Mouse (Mus musculus) urinary bladder, adult 2 months (tissue): ENCODE measurements around the gene Gm20696. TPM values are rescaled to one million over a fixed set of nuclear protein-coding genes. Genes with fewer than 3 reads are reported as not detected.

Source experiments
- DNase-seq: peaks from one replicate; pipeline ENCODE4 v3.0.0; 2022; ENCODE audit warnings: low spot score
- polyA plus RNA-seq: library from polyadenylated mRNA; depleted of rRNA; stranded (reverse); fragments of >200 nt; gene quantifications from 2 replicates; pipeline ENCODE4 v1.2.3, GENCODE M21; 2012

Gm20696 gene
- polyA plus RNA-seq, 1 experiment = 1.2 TPM

DNA sequence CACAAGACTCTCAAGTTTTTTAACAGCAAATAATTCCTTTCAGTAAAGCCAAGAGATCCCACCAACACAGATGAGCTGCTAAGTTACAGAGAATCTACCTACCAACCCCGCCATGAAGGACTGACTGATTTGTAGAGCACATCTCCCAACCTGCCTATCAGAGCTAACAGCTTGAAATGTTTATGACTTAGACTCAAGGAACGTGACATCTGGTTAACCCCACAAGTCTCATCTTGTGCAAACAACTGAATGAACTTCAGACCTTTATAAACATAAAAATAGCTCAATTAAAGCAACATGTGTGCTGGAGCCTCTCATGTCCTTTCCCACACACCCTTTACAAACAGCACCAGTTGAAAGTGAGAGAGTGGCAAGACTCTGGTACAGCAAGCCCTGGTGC, 338.0 kb downstream of the Gm20696 start:
- DNase-seq = no peak

DNA sequence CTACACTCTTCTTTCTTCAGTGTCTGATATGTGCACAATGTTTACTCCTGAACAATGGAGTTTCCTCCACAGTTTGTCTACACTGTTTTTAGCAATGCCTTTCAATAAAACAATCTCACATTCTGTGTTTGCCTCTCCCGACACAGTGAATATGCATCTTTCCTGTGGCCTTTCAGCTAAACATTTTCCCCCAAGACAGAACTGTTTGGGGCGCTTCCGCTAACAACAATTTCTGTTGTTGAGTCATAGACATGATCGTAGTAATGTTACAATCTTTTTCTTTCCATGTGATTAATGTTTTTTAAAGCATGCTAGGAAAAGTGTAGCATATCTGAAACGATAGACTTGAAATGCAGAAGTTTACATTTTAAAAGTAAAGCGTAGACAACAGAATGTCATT, 338.5 kb downstream of the Gm20696 start:
- DNase-seq = no peak

DNA sequence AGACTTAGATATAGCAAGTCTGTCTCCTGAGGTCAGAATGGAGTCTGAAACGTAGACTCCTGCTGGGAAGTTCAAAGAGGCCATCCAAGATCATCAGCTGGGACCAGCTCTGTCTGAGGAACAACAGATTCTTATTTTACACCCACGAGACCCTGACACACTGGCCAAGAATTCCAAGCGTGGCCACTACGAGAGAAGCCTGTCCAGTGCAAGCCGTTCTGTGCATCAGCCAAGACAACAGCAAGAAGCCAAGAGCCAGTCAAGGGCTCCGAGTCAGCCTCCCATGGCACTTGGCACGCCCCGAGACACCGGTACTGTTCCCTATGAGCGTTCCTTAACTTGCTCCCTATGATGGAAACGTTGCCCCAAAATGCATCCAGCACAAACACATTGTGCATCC, 338.9 kb downstream of the Gm20696 start:
- no peak for DNase-seq

DNA sequence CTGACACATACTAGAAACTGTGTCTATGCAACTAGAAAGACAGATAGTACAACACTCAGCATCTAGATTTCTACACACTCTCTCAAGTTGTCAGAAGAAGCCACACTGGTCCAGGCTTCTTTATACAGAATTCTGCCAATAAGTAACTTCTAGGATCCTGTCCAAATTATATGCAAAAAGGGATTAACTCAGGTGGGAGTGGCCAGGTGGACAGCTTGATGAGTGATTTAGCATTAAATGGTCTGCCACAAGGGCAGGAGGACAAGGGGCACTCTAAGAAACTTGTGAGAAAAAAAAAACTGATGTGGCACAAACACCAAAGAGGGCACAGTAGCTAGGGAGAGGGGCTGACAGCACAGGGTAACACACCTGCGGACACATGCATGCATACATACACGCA, 340.7 kb downstream of the Gm20696 start:
- DNase-seq = no peak

DNA sequence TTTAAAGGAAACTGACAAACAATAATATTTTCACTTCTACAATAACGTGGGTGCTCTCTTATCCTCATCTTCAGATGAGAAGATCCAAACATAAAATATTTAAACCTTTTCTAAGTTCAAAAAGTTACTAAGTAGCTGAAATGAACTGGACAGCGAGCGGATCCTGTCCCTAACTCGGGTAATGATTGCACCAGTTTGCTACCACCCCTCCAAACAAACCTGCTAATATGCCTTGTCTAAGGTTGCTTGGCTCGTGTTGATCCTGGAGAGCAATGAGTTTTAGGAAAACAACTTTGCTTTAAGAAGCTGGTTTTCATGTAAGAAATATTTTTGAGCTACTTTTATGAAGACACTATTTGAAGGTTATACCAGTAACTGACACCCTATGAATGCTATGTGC, 341.1 kb downstream of the Gm20696 start:
- DNase-seq = no peak

DNA sequence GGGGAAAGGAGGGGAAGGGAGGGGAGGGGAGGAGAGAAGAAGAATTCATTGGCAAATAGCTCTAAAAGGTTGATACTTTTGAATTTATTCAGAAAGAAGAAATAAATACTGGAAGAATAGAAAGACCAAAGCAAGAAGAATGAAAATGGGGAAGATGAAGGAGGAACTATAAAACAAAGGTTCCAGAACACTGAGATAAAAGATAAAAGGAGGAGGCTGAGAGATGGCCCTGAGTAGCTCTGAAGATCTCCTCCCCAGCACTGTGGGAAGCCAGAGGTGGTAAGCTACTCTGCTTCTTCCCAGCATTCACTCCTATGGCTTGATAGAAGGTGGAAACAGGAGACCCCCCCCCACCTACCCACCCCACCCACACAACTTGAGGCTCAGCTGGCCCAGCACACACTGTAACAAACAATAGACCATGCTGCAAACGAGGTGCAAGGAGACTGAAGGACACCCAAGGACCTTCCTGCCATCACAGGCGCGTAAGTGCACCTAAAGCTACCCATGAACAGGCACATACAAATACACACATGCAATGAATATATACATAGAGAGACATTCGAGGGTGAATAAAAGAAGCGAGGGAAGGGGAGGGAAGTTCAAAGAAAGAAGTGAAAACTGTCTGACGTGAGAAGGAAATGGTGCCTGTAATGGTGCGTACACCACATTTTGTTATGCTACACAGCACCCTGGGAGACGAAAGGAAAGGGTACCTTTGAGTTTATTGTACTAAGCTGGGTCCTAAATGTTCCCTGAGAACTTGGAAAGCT, 344.3 kb downstream of the Gm20696 start:
- DNase-seq = no peak

DNA sequence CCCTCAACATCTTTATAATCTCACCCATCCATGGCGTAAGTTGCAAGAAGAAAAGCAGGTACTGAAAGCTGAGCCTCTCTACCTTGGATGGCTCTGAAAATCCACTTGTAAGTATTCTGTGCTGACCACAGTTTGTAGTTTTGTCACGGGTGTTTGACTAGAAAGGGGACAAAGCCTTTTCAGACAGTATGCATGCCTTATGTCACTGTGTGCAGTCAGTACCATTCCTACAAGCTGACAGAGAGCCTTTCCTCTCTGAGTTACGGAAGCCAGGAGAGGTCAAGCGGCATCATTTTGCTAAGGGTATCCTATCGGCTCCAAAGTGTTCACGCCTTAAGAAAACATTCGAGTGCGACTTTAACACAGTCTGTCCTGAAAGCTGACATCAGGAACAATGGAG, 346.2 kb downstream of the Gm20696 start:
- no peak for DNase-seq

DNA sequence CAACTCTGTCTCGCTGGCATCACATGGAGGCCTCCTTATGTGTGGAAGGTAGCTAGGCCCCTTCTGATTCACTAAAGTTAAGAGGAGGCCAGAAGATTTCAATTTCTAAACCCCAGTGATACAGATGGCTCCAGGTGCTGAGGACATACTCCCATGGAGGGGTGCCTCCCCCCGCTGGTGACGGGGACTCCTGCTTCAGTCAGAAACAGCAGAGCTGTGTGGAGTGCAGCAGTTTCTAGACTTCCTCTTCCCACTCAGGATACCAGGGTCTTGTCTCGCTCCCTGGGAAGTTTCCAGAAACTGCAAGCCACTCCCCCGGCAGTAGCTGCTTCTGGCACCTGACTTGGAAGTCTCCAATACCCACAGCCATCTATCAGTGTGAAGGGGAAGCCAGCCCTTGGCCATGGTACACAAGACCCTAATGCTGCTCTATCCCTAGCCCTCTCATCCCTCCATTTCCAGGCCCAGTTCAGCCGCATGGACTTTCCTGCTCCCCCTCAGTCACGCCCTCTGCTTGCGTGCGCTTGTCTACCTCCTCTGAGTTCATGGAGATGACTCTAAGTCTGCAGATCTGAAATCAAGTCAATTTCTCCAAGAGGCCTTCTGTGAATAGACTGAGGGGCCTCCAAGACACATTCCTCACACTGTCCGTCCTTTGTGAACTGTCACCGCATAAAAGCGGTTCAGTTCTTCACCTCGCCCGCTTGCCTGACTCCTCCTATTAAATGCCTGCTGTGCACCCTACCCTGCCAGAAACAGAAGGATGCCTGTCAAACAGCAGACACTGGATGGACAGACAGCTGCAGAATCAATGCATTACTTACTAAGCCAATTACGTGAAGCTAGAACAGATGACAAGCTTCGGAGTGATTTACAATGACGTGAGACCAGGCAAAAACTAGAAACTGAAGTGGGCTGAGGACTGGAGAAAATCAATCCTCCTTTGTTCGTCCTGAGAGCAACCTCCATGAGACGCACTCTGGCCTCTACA, 346.9 kb downstream of the Gm20696 start:
- no peak for DNase-seq

DNA sequence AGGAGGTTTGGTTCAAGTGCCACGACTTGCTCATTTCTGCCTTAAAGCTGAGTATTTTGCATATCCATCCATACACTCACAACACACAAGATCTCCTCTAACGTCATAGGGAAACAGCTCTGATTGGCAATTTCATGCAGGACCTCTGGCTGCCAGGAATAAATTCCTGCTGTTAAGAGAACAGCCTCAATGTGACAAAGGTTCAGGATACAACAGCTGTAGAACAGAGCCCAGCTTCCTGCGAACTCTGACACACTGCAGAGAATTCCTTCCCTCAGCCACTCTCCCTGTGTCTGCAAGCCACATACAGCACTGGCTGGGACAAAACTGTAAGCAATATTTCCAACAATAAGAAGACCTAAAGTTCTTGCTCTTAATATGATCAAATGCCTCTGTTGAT, 351.9 kb downstream of the Gm20696 start:
- DNase-seq = no peak

DNA sequence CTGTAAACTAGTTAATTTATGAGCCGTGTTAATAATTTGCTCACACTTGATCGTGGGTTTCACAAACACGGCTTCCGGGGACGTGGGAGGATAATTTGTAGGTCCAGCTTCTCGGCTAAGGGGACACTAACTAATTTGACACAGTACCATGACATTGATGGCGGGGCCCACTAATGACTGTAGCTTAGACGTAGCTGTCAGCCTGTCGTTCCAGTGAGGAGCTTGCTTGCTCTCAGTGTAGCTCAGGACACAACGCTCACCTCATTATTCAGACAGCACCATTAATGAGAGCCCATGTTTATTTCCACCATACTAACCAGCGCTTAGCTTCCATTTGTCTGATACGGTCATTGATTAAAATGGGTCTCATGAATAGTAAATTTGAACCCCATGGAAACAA, 356.1 kb downstream of the Gm20696 start:
- no peak for DNase-seq

DNA sequence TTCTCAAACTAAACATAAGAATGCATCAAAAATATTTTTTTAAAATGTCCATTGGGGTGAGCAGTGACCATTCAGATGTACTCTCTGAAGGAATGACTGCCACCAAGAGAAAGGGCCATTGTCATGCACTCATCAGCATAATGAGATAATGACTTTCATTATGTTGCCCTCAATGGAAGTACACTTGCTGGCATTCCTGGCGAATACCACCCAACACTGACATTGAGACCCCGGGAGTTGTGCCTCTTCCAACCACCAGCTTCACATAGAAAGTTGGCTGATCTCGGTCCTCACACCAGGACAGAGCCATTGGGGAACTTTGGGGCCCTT, 356.5 kb downstream of the Gm20696 start:
- DNase-seq = no peak

DNA sequence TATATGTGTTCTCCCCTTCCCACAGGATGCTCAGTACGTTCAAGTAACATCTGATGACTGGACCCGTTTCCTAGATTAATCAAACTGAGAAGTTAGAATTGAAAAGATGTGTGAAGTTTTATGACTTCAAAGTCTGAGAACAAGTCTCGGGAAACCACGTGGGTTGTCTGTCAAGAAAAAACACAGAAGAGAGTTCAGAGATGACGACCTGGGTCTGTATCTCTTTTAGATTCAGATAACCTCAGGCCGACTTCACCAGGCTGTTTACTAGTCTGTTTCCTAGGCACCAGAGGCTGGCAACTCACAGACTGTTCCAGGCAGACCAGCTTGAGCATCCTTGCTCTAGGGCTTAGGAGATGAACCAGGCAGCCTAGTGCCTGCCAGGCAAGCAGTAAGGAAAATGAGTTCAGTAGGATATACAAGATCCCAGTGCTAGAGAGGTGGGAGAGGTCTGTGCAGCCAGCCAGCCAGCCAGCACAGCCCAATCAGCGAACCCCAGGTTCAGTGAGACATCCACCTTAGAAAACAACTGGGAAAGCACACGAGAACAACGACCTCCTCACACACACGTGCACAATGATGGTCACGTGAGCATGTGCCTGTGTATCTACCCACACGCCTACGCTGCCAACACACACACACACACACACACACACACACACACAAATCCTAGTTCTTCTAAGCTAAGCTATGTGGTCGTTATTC, 357.0 kb downstream of the Gm20696 start:
- no peak for DNase-seq

DNA sequence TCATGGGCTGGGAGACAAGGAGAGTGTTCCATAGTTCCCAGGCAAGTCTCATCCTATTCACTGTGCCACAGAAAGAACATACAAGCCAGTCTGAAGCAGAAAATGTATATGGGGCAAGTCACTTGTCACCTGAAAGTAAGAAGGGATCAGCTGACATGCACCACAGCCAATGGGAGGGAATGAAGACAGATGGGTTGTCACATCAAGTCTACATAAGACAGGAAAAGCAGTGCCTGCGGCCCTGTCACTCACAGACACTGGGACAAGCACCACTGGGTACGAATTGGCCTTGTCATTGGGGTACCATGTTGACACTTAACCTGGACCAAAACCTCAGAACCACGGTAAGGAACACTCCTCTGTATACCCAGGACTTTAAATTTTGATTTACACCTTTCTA, 360.8 kb downstream of the Gm20696 start:
- no peak for DNase-seq

DNA sequence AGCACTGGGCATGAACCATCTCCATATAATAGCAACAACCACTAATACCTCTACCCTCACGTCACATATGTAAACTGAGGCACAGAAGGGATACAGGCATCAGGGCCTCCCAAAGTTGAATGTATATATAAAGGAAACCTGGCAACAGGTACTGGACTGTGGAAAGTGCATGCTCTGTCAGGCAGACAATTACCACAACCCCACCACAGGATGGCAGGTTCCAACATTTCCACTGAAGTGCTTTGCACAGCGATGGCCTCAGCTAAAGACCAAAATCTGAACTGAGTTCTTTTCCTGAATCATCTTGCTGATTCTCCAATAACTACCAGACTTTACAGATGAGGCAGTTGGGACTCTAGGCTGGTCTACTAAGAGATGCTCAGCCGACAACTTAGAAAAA, 361.4 kb downstream of the Gm20696 start:
- DNase-seq = no peak

DNA sequence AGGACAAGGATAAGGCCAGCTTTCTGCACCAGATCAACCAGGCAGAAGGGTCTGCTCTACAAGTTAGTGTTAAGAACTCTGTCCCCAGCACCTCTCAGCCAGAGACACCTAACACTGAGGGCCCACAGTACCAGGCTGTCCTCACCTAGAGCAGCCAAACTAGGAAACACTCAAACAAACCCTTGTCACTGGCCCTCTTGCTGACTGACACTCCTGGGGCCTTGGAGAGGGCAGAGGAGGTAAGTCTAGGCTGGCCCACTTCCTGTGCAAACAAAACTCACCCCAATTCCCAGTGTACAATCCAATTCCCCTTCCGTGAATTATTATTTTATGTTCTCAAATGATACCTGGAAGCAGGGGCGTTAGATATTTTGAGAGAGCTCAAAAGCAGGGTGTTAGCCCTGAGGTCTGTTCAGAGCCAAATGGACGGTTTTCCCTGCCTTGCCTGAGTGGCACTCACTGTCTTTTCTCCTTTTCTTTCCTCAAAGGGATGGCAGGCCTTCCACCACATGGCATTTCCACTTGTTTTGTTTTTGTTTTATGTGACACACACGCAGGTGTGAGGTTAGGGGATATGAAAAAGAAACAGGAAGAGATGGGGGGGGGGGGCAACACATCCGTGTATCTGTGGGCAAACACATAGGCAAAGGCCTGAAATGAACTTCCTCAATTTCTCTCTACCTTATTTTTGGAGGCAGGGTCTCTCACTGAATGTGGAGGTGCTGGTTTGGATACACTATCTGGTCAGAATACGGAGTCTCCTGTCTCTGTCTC, 363.7 kb downstream of the Gm20696 start:
- DNase-seq = no peak

DNA sequence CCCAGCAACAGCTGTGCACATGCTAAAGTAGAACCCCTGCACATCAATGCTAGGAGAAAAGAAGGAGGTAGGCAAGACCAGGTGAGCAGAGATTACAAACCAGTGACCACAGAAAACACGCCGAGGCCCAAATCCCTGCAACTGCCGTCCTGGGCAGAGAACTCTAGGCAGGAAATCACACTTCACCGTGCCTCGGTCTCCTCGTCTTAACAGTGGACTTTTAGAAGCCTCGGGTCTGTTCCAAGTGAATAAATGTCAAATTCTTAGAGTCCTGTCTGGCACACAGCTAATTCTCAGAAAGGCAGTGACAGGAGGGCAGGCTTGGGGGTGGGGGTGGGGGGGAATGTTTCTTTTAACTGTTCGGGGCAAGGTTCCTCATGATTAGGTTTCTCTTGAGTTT, 364.7 kb downstream of the Gm20696 start:
- DNase-seq = no peak

DNA sequence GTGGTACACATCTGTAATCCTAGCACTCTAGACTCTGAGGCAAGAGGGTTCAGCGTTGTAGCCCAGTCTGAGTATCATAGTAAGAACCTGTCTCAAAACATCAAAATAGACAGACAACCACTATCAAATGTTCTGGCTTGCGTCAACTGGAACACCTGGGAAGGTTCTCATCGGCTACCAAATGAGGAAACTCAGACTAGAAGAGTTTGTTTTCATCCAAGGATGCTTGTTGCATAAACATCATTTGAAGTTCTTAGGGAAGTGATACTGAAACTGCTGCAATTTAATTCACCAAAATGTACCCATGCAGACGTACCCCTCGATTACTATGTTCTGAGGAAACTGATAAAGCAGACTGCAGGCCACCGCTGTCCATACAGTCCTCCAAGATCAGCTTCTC, 366.4 kb downstream of the Gm20696 start:
- no peak for DNase-seq

DNA sequence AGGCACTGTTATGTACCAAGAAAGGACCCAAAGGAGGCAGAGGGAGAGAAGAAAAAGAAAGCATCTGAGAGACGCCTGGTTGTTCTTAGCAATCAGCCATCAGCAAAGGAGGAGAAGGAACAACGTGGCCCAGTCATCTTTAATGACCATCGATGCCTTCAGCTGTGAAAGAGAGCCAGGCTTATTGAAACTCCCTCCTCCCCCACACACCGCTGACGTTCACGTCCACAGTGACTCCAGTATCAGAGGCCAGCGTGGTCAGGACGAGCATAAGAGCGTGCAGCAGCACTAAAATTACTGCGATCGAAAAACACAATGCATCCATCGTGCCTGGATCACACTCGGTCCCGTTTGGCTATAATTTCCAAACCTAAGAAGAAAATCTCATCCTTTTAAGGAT, 367.4 kb downstream of the Gm20696 start:
- no peak for DNase-seq

DNA sequence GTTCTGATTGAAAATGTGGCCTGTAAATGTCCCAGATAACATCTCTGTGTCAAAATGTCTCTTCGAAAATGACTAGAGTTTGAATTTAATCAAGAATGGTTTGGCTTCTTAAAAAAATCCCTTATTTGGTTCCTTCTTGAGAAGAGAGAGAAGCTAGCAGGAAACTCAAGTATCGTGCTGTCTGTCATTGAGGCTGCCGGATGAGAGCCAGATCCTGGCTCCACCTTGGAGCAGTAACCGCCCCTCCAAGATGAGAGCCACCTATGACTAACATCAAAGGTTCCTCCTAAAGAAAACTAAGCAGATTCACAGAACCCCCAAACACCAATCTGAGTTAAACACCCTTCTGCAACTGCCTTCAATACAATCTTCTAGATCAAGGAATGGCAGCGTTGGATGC, 369.1 kb downstream of the Gm20696 start:
- DNase-seq = no peak

DNA sequence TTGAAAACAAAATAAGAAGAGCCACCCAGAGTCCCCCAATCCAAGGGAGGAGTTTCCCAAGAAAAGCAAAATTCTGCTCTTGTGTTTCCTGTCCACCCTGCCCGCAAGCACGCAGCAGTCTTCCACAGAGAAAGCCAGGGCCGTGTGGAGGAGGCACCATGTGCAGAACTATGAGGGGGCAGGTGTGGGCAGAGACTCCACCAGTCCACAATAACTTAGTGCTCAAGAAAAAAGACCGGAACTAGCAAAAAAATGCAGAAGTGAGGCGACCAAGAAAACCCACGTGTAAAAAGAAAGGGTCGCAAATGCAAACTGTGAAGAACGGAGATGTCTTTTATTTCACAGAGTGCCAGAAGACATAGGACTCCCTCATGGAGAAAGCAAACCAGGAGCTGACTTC, 371.1 kb downstream of the Gm20696 start:
- no peak for DNase-seq

DNA sequence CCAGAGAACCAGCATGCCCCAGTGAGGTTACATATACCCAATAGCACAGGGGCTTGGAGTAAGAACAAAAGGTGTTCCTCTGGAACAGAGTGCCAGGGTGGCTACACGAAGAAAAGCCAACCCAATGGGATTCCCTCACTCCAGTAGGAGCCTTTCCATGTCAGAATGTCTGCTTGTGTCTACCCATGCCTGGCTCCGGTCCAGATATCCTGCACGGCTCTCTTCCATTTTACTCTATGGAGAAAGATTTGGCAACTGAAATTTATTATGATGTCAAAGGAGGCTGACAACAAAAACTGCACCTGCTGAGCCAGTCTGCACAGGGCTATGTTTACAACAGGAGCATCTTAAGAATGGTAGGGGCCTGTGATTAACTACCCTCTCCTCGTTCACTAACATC, 377.4 kb downstream of the Gm20696 start:
- DNase-seq = no peak

DNA sequence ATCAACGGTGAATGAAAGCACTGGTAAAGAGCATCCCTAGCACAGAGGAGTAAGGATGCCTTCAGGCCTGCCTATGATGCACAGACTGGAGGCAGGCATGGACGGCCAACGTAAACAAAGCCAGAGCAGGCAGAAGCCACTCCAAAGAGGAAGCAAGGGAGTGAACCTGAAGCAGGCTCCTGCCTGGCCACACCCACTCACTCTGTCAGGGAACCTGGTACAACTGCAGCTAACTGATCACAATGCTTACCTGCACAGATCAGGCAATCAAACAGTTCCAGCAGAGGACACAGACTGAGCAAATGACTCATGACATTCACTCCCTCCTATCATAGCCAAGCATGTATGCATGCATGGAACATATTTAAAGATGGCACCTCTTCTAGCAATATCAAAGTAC, 381.6 kb downstream of the Gm20696 start:
- no peak for DNase-seq
